12 mouse cellular contexts compared by ENCODE assay signal in the genomic region with DNA sequence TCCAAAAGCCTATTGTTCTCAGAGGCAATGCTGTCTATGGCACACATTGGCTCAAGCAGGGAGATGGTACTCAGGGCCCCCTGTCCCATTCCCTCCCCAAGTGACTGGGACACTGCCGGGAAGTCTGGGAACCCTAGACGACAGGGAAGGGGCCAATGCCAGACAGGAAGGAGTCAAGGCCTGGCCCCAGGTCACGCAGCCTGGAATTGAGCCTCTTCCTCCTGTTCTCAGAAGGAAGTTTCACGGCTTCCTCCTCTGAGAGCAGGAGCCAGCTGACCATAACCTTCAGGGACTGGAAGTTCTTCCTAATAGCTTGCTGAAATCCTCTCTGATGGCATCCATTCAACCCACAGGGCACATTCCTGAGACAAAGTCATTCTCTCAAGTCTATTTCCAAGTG. TPM values are rescaled to one million over a fixed set of nuclear protein-coding genes. Genes with fewer than 3 reads are reported as not detected.
DNase-seq lines count a peak whose midpoint lies in the region; ATAC-seq and TF ChIP-seq lines count a peak whose summit lies in the region.
"Had no signal": no experiment of that assay in that cellular context is flagged by ENCODE, and none has a peak within 500 bp of the region (broad histone marks: within the 10 kb centered on the region; RNA-seq: fewer than 3 reads in every experiment).

No protein-coding gene starts in this region.

- H3K4me3 ChIP-seq in intestine, embryonic 15.5 days (replicated peaks) = no peak overlapping the region
- no peak overlapping the region for H3K4me3 ChIP-seq in intestine, postnatal 0 days (ENCODE audit: low read depth, low read length)
- no peak overlapping the region for H3K4me3 ChIP-seq in limb, embryonic 10.5 days

- H3K27me3 ChIP-seq in intestine, embryonic 15.5 days (replicated peaks) = no peaks in the 10 kb centered on the region
- H3K27me3 ChIP-seq in intestine, postnatal 0 days (replicated peaks; ENCODE audit: control insufficient read depth, insufficient read depth, low read length) = no peaks in the 10 kb centered on the region
- H3K27me3 ChIP-seq in limb, embryonic 10.5 days (ENCODE audit: low read depth, poor library complexity, severe bottlenecking) = no peaks in the 10 kb centered on the region

- 63% methylated on average over 4 of the region's 4 CpGs for WGBS in intestine, embryonic 15.5 days
- WGBS in intestine, postnatal 0 days = 54% methylated on average over 4 of the region's 4 CpGs
- WGBS in limb, embryonic 10.5 days = 66% methylated on average over 4 of the region's 4 CpGs

- 0 out of 2 replicates have a peak overlapping the region, but pooled peaks have one; percentile 22 for H3K27ac ChIP-seq in intestine, embryonic 15.5 days
- no peak overlapping the region for H3K27ac ChIP-seq in intestine, postnatal 0 days (ENCODE audit: low read depth, low read length)
- peak overlapping the region; percentile 46; the same call in 1 of the 2 replicates for H3K27ac ChIP-seq in limb, embryonic 10.5 days

- H3K9me3 ChIP-seq in intestine, embryonic 15.5 days = no peaks in the 10 kb centered on the region
- H3K9me3 ChIP-seq in intestine, postnatal 0 days (ENCODE audit: control insufficient read depth) = no peaks in the 10 kb centered on the region
- H3K9me3 ChIP-seq in limb, embryonic 10.5 days (replicated peaks) = no peaks in the 10 kb centered on the region

- no peak for ATAC-seq in intestine, embryonic 15.5 days
- no peak for ATAC-seq in intestine, postnatal 0 days
- ATAC-seq: CD4-positive, CD25-positive, alpha-beta regulatory T cell, adult 4 months had no signal

- no peaks in the 10 kb centered on the region; the same call in 1 of the 2 replicates for H3K36me3 ChIP-seq in intestine, embryonic 15.5 days
- no peaks in the 10 kb centered on the region for H3K36me3 ChIP-seq in intestine, postnatal 0 days (ENCODE audit: control insufficient read depth, insufficient read depth)
- H3K36me3 ChIP-seq in limb, embryonic 10.5 days = no peaks in the 10 kb centered on the region

- TF ChIP-seq CTCF in intestine, postnatal 0 days (IDR thresholded peaks at IDR 0.05; ENCODE audit: low read depth) = no peak

- no peak overlapping the region for H3K9ac ChIP-seq in intestine, embryonic 15.5 days
- H3K9ac ChIP-seq in intestine, postnatal 0 days (ENCODE audit: low read depth, low read length) = no peak overlapping the region

- H3K4me2 ChIP-seq in intestine, embryonic 15.5 days (replicated peaks) = no peak overlapping the region
- no peak overlapping the region for H3K4me2 ChIP-seq in intestine, postnatal 0 days (replicated peaks; ENCODE audit: low read depth)

- intact Hi-C loops in heart, postnatal 14 days (cut with DNase I) = loop anchor here (5.0 kb wide), 1 partner anchor 74 kb away; no protein-coding TSS in a partner anchor

- peak; percentile 40 to 49 for DNase-seq in heart, postnatal 14 days
- no peak for DNase-seq in limb, embryonic 10.5 days (ENCODE audit: low spot score)
- DNase-seq in lung, postnatal 4 days = peak; percentile 43 to 61
- no peak for DNase-seq in cerebellum, postnatal 14 days
- no peak for DNase-seq in urinary bladder, postnatal 14 days (ENCODE audit: low spot score)
- DNase-seq in right cerebral cortex, postnatal 36 days (ENCODE audit: low spot score in 2 of 2) = no peak
- DNase-seq: cerebellum, postnatal 25 days; thymus, adult 18-20 months had no signal

- H3K4me1 ChIP-seq in intestine, embryonic 15.5 days (replicated peaks) = peaks cover 34% of the 10 kb centered on the region
- no peaks in the 10 kb centered on the region for H3K4me1 ChIP-seq in intestine, postnatal 0 days (replicated peaks; ENCODE audit: control insufficient read depth, insufficient read depth, low read length)
- peaks cover 43% of the 10 kb centered on the region for H3K4me1 ChIP-seq in limb, embryonic 10.5 days

RNA-seq across cellular contexts. Expression of gene Ggta1, which starts 29.6 kb away (rescaled TPM):
- 18.0 and 18.5 TPM in 2 replicates for polyA plus RNA-seq in intestine, embryonic 15.5 days (2015; fragmentation: Nextera tagmentation; extraction: Ambion mirVana)
- 6.4 and 7.0 TPM in 2 replicates for polyA plus RNA-seq in intestine, postnatal 0 days (2015; fragmentation: Nextera tagmentation; extraction: Ambion mirVana)
- total RNA-seq in heart, postnatal 14 days (2021) = 10 to 100 TPM; 25.1 to 26.3 TPM
- 6.5 and 6.6 TPM in 2 replicates for polyA plus RNA-seq in limb, embryonic 10.5 days (2016; fragmentation: Nextera tagmentation; extraction: Ambion mirVana)

RNA-seq across cellular contexts. Expression of gene 4930402F06Rik, which starts 36.5 kb away (rescaled TPM):
- not detected in 2 replicates for polyA plus RNA-seq in intestine, embryonic 15.5 days (2015; fragmentation: Nextera tagmentation; extraction: Ambion mirVana)
- not detected in 2 replicates for polyA plus RNA-seq in intestine, postnatal 0 days (2015; fragmentation: Nextera tagmentation; extraction: Ambion mirVana)
- not detected for total RNA-seq in heart, postnatal 14 days (2021)
- not detected in 2 replicates for polyA plus RNA-seq in limb, embryonic 10.5 days (2016; fragmentation: Nextera tagmentation; extraction: Ambion mirVana)
- total RNA-seq: layer of hippocampus, adult 8-10 months had no signal
- polyA plus RNA-seq: CD4-positive, CD25-positive, alpha-beta regulatory T cell, adult 4 months had no signal

Comparison
In these comparisons a context has a peak if more than half of its experiments do, and no peak if none do; other contexts are left out.
1. DNase-seq: peak in heart, postnatal 14 days (2 of 2) and lung, postnatal 4 days (2 of 2); none in limb, embryonic 10.5 days (single experiment), cerebellum, postnatal 14 days (0 of 2), urinary bladder, postnatal 14 days (single experiment) and right cerebral cortex, postnatal 36 days (0 of 2).